Mouse (Mus musculus) lung, embryonic 14.5 days (tissue): ENCODE data around the gene 1700020A23Rik. TPM values are rescaled to one million over a fixed set of nuclear protein-coding genes. Genes with fewer than 3 reads are reported as not detected.

Experiments used
- ATAC-seq: fragments of 200-750 bp; cut with Nextera tagmentation; 2 replicates; pipeline ENCODE4 v1.8.0; 2017; ENCODE audit warnings: mild to moderate bottlenecking, moderate TSS enrichment, moderate library complexity; ENCODE audit not compliant: insufficient read depth
- DNase-seq: peaks from one replicate; pipeline ENCODE4 v3.0.0-alpha.2; 2015
- H3K27ac ChIP-seq: fragments of 300-500 bp; sonication (generic); 2 replicates; pipeline ENCODE4 v1.5.1; 2014; ENCODE audit warnings: low read depth, mild to moderate bottlenecking, moderate library complexity
- H3K27me3 ChIP-seq: fragments of 300-500 bp; sonication (generic); 2 replicates; pipeline ENCODE4 v1.6.1; 2014; ENCODE audit warnings: low read length, control low read depth; ENCODE audit not compliant: insufficient read depth
- H3K36me3 ChIP-seq: fragments of 300-500 bp; sonication (generic); 2 replicates; pipeline ENCODE4 v1.6.1; 2014; ENCODE audit warnings: control low read depth; ENCODE audit not compliant: insufficient read depth
- H3K4me1 ChIP-seq: fragments of 300-500 bp; sonication (generic); 2 replicates; pipeline ENCODE4 v1.6.1; 2014; ENCODE audit warnings: antibody characterized with exemption, control low read depth; ENCODE audit not compliant: insufficient read depth
- H3K4me2 ChIP-seq: fragments of 300-500 bp; sonication (generic); 2 replicates; pipeline ENCODE4 v1.6.1; 2014; ENCODE audit warnings: mild to moderate bottlenecking
- H3K4me3 ChIP-seq: fragments of 300-500 bp; sonication (generic); 2 replicates; pipeline ENCODE4 v1.5.1; 2014; ENCODE audit warnings: low read depth, low read length
- H3K9ac ChIP-seq: fragments of 300-500 bp; sonication (generic); 2 replicates; pipeline ENCODE4 v1.6.1; 2014
- H3K9me3 ChIP-seq: fragments of 300-500 bp; sonication (generic); 2 replicates; pipeline ENCODE4 v1.6.1; 2016; ENCODE audit warnings: low read depth, low read length, control low read depth
- CTCF ChIP-seq: IDR thresholded peaks from 2 replicates; pipeline ENCODE4 v1.5.1; 2016; ENCODE audit warnings: antibody characterized with exemption, low read depth
- WGBS: fragments of 180-500 bp; shearing (Covaris S2); extraction: QIAGEN DNeasy Blood & Tissue Kit; methylation state at CpG from one replicate; pipeline ENCODE4 v1.1.7; 2014; 5-methylcytosine and 5-hydroxymethylcytosine counted together
- polyA plus RNA-seq: library from polyadenylated mRNA; unstranded; fragments of >200 nt; fragmentation: Nextera tagmentation; extraction: Ambion mirVana; gene quantifications from 2 replicates; pipeline ENCODE4 v1.2.1, GENCODE M21; 2014

The 1700020A23Rik gene
- polyA plus RNA-seq, 1 experiment from 2014 or later = not detected

- H3K27me3 ChIP-seq = no peaks in the 10 kb centered on the region
- peak; percentile 95 for DNase-seq
- H3K27ac ChIP-seq = no peak overlapping the region
- H3K9me3 ChIP-seq = no peaks in the 10 kb centered on the region
- H3K4me1 ChIP-seq = no peaks in the 10 kb centered on the region
- 36% methylated on average over 16 of the region's 16 CpGs for WGBS
- no peaks in the 10 kb centered on the region for H3K36me3 ChIP-seq
- H3K9ac ChIP-seq = no peak overlapping the region
- no peak overlapping the region for H3K4me2 ChIP-seq
- peak; percentile 86 for ATAC-seq
- H3K4me3 ChIP-seq = no peak overlapping the region
- peak; percentile 94 for TF ChIP-seq CTCF
Observed at GRCm38 (mm10) chr2:130411558-130412495, 6.8 kb downstream of the 1700020A23Rik start.

- H3K9me3 ChIP-seq = no peaks in the 10 kb centered on the region
- 65% methylated on average over 3 of the region's 3 CpGs for WGBS
- no peaks in the 10 kb centered on the region for H3K27me3 ChIP-seq
- H3K4me1 ChIP-seq = no peaks in the 10 kb centered on the region
- H3K9ac ChIP-seq = no peak overlapping the region
- no peaks in the 10 kb centered on the region for H3K36me3 ChIP-seq
- no peak overlapping the region for H3K4me3 ChIP-seq
- no peak overlapping the region for H3K4me2 ChIP-seq
- H3K27ac ChIP-seq = no peak overlapping the region
- ATAC-seq (no peak), DNase-seq (no peak)
- TF ChIP-seq CTCF = no peak
Observed at GRCm38 (mm10) chr2:130412775-130413174, 7.7 kb downstream of the 1700020A23Rik start.

GRCm38 (mm10) chr2:130414094-130414856 lies 9.2 kb downstream of the 1700020A23Rik start:
- 72% methylated on average over 6 of the region's 6 CpGs for WGBS
- ATAC-seq = no peak

GRCm38 (mm10) chr2:130421781-130422620 lies 16.9 kb downstream of the 1700020A23Rik start:
- Histone ChIP-seq H3K4me1 (peaks cover 14% of the 10 kb centered on the region; the same call in 1 of the 2 replicates), H3K4me2 (no peak overlapping the region), H3K27ac (no peak overlapping the region), H3K27me3 (no peaks in the 10 kb centered on the region), H3K9me3 (no peaks in the 10 kb centered on the region), H3K9ac (no peak overlapping the region), H3K4me3 (no peak overlapping the region), H3K36me3 (peaks cover 23% of the 10 kb centered on the region; the same call in 1 of the 2 replicates)
- WGBS = 95% methylated on average over 26 of the region's 26 CpGs
- ATAC-seq = no peak
- no peak for TF ChIP-seq CTCF
- no peak for DNase-seq

More at GRCm38 (mm10) chr2:130414094-130414856, 9.2 kb downstream of the 1700020A23Rik start:
- Histone ChIP-seq H3K27ac (no peak overlapping the region), H3K4me2 (no peak overlapping the region), H3K36me3 (peaks cover 10% of the 10 kb centered on the region; the same call in 1 of the 2 replicates), H3K27me3 (no peaks in the 10 kb centered on the region), H3K4me3 (no peak overlapping the region), H3K9ac (no peak overlapping the region), H3K4me1 (no peaks in the 10 kb centered on the region), H3K9me3 (no peaks in the 10 kb centered on the region)
- TF ChIP-seq CTCF = 0 out of 2 replicates have a peak, but pooled peaks have one; percentile 32
- peak; percentile 26 for DNase-seq

GRCm38 (mm10) chr2:130423397-130424125 lies 18.5 kb downstream of the 1700020A23Rik start:
- peak overlapping the region; percentile 94 for H3K4me2 ChIP-seq
- TF ChIP-seq CTCF = no peak
- H3K27ac ChIP-seq = peak overlapping the region; percentile 84
- peaks cover 14% of the 10 kb centered on the region; the same call in 1 of the 2 replicates for H3K4me1 ChIP-seq
- H3K4me3 ChIP-seq = peak overlapping the region; percentile 72
- ATAC-seq = peak; percentile 60
- peak overlapping the region; percentile 83 for H3K9ac ChIP-seq
- no peaks in the 10 kb centered on the region for H3K27me3 ChIP-seq
- 12% methylated on average over 49 of the region's 49 CpGs for WGBS
- H3K36me3 ChIP-seq = peaks cover 19% of the 10 kb centered on the region; the same call in 1 of the 2 replicates
- H3K9me3 ChIP-seq = no peaks in the 10 kb centered on the region
- peak; percentile 88 for DNase-seq
